Mouse (Mus musculus) embryo, embryonic 9.5 days (tissue): ENCODE results near the gene Ptpn5.

Experiments used
- DNase-seq: peaks from one replicate; pipeline ENCODE4 v3.0.0-alpha.2; 2017; ENCODE audit errors: extremely low spot score

The Ptpn5 gene

DNA sequence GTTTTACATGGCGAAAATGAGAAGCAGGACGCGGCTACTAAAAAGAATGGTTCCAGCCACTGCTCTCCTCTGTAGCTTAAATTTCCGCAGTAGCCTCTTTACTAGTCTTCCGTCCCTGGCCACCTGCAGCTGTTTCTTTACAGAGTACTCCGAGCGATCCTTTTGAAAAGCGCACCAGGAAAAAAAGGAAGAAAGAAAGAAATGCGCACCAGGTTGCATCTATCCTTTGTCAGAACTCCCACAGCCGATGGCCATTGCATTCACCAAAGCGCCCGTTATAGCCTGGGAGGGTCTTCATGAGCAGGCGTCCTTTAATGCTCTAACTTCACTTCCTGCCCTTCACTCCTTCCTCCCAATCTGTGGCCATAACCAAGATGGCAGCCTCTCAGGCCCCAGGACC, at the start of gene Ptpn5:
TSS of gene Ptpn5 (minus strand) at position 354 of the 400 bp plus-strand sequence.
- DNase-seq: peak; percentile 10

DNA sequence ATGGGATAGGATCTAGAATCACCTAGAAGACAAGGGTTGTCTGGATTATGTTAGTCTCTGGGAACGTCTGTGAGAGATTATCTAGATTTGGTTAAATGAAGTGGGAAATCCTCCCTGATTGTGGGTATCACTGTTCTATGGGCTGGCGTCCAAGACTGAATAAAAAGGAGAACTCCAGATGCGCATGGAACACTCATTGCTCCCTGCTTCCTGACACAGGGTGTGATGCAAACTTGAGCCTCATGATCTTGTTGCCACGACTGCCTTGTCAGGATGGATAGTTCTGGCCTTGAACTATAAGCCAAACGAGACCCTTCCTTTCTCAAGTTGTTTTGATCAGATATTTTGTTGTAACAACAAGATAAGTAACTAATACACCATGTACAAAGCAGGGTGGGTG, 37.3 kb upstream of the Ptpn5 start:
- no peak for DNase-seq

DNA sequence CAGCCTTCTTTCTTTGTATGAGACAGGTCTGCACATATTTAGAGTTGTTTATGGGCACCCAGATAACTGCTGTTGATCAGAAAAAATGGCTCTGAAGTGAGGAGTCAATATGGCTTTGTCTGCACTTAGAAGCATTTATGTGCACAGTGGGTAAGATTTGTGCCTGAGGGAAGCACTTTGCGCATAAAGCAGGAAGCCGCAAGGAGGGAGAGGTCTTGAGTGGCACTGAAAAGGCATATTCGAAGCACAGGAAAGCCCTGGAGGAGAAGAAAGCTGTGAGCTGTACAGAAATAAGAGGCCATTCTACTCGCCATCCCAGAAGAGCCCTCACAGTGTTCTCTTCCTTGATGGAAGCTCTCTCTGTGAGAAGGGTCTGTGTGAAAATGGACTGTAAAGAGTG, 31.5 kb upstream of the Ptpn5 start:
- no peak for DNase-seq

DNA sequence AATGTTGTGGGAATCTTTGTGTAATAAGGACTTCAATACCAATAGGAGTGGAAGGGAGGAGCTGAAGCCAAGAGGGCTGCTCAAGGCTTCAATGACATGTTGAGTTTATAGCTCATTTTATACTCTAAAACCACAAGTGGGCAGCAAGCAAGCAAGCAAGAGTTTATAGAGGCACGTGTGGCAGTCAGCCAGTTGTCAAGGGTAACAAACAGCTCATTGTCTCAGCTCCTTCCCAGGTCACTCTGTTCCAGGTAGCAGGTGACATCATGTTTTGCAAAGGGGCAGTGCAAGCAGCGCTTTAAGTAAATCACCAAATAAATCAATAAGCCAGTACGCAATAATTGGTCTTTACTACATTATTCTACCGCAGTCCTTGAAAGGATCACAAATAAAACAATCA, 29.7 kb upstream of the Ptpn5 start:
- no peak for DNase-seq

DNA sequence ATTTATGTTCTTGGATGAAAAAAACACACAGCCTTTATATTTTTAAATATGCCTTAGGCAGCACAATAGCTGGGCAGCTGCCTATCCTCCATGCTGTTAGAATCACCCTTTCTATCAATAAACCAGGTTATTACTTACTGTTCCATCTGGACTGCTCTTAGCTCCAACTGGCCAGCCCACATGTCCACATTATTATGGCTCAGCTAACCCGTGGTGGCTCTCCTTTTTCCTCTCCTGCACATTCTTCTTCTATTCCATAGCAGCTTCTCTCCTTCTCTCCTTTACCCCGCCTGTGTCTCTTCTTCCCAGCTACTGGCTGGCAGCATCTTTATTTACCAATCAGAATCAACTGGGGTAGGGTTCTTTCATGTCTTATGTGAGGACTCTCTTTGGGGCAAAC, 25.0 kb upstream of the Ptpn5 start:
- no peak for DNase-seq

DNA sequence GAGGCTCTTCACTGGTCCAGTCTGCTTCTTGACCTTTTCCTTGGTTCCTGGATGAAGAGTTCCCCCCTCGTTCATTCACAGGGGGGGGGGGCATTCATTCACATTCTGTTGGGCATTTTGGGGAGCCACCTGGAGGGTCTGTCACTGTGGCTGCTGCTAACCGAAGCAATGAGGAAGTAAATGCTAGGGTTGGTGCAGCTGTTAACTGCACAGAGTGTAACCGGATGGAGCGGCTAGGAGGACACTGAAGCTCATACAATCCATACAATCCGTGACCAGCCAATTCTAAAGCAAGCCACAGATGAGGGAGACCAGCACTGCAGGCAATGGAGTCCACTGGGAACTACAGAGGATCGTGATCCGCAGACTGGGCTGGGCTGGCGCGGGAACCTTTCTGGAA, 24.3 kb upstream of the Ptpn5 start:
- no peak for DNase-seq

DNA sequence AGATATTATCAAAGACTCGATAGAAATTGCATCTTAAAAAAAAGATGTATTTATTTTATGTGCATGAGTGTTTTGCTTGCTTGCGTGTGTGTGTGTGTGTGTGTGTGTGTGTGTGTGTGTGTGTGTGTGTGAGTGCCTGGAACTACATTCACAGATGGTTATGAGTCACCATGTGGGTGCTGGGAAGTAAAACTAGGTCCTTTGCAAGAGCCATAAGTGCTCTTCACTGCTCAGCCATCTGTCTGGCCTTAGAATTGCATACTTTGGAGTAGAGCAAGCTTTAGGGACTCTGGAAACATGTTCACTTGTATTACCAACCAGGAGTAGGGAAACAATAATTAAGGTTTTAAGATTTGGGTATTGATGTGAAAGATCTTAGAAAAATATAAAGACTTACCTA, 22.4 kb upstream of the Ptpn5 start:
- no peak for DNase-seq

DNA sequence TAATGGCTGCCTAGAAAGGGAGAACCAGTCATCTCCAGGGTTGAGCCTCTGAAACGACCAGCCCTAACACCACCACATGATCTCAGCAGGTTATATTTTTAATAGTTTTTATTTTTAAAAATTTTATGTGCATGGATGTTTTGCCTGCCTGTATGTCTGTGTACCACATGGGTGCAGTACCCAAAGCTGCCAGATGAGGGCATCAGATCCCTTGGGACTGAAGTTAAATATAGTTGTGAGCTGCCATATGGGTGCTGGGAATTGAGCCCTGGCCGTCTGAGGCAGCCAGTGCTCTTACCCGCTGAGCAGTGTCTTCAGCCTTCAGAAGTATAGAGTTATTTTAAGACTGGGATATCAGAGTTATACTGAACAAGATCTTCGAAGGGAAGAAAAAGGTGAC, 21.9 kb upstream of the Ptpn5 start:
- DNase-seq: no peak

DNA sequence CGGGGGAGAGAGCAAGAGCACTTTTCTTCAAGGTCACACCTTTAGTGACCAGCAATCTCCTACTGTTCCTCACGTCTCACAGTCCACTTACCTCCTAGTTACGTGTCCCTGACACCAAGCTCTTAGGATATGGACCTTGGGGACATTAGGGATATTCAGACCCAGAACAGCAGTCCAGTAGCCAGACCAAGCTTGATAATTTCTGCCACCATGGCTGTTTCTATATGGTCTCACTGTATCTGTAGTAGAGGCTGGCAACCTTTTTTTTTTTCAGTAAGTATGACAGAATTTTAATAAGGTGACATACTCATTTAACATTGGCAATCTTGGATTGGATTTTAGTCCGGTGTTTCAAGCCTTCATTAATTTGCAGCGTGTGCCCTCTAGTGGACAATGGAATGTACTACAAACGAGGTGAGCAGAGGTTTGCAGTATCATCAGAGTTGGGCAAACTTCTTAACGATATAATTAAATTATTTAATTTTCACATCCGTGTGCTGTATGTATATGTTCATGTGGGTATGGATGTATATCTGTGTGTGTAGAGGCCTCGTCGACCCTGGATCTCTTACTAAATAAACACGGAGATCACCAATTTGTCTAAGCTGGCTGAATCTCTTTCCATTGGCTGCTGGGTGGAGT, 17.1 kb upstream of the Ptpn5 start:
- DNase-seq: peak; percentile 45

DNA sequence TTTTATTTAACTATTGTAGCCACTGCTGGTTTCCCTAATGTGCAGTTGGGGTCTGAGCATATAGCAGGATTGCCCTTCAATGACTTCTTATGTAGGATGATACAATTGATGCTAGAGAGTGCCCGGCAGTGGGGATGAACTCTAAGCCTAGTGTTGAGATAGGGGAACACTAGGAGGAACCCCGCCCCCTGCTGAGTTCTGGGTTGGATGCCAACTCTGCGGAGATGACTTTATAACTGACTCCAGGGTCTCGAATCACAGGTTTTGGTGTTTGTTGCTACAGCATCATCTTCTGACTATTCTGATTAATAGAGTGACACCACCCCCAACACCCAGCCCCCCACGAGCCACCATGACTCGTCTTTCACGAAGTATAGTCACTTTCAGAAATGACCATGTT, 14.8 kb upstream of the Ptpn5 start:
- no peak for DNase-seq

DNA sequence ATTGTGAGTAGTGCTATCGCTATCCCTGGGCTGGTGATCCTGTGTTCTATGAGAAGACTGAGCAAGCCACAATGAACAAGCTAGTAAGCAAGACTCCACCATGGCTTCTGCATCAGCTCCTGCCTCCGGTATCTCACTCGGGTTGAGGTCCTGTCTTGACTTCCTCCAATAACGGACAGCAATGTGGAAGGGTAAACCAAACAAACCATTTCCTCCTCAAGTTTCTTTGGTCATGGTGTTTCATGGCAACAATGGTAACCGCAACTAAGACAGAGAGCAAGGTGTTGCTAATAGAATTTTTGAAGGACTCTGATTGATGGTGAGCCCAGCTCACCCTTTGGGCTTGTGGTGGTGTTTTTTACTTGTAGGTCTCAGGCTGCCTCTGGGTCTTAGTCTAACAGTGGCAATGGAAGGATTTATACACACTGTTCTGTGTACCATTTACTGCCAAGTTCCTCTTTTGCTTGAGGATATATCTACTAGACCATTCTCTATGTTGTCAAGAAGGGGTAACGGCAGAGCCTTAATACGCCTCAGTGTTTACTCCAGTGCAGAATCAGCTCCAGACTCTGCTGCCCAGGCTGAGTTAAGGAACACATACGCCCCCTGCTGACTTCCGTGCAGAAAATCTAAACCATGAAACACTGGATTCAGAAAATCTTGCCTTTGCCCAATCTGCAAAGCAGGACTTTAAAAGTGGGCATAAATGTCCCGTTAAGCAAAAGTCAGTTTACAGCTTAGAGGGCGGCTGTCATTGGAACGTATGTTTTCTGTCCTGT, 12.7 kb upstream of the Ptpn5 start:
- peak; percentile 21 for DNase-seq

DNA sequence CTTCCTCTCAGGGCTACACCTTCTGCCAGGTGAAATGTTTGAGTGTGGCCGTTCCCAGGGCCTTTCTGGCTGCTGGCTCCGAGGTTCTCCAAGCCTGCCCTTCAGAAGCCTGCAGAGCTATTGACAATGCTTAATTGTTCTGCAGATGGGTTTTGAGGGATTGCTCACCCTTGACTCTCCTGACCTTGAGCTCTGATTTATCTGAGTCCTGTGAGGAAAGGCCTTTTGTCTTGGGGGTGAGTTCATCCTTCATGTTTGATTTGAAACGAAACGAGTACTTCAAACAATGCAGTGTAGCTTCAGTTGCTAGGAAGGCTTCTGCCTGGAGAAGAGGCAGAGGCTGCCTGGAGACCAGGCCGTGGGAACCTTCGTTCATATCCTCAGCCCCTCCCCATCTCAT, 10.8 kb upstream of the Ptpn5 start:
- no peak for DNase-seq

DNA sequence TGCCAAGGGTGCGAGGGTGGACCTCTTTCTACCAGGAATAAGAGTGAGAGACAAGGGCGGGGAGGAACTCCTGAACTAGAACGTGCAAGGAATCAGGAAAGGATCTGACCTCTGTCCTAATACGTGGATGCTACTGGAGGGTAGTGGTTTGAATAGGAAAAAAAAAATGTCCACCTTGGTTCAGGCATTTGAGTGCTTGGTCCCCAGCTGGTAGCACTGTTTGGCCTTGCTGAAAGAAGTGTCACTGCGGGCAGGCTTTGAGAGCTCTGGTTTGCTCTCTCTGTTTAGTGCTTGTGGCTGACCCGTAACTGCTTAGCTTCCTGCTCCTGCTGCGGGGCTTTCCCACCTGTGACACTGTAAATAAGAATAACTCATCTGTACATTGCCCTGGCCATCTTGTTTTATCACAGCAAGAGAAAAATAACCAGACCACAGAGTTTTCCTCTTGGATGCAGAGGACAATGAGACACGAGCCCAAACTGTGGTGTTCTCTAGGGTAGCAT, 6.4 kb upstream of the Ptpn5 start:
- no peak for DNase-seq

DNA sequence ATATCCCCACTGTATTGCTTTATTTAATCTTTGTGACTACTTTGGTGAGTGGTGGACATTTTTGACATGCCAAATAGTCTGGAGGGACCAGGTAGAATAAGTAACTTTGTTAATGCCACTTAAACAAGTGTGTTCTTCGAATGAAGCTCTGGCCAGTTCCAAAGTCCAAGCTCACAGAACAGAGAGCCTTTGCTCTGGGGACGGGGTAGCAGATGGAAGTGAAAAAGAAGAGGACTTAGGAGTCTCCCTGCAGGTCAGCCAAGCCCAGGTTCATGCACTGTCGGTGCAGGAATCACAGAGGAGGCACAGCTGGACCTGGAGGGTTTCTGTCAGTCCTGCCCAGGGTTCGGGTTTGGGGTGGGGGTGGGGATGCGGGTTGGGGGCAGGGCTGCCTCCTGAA, 1.1 kb upstream of the Ptpn5 start:
- DNase-seq: no peak

DNA sequence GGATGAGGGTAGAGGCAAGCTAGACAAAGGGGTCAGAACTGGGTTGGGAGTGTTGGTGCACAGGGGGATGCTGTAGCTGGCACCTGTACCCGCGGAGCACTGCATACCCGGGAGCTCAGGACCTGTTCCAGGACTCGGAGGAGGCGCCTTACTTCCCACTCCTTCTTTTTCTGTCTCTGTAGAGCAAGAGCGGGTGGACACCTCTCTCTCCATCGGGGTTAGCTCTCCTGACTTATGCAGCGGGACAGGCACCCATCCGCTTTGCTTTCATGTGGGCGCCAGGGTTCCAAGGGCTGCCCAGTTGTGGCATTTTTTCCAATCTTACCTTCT, 588 bp downstream of the Ptpn5 start:
- no peak for DNase-seq

DNA sequence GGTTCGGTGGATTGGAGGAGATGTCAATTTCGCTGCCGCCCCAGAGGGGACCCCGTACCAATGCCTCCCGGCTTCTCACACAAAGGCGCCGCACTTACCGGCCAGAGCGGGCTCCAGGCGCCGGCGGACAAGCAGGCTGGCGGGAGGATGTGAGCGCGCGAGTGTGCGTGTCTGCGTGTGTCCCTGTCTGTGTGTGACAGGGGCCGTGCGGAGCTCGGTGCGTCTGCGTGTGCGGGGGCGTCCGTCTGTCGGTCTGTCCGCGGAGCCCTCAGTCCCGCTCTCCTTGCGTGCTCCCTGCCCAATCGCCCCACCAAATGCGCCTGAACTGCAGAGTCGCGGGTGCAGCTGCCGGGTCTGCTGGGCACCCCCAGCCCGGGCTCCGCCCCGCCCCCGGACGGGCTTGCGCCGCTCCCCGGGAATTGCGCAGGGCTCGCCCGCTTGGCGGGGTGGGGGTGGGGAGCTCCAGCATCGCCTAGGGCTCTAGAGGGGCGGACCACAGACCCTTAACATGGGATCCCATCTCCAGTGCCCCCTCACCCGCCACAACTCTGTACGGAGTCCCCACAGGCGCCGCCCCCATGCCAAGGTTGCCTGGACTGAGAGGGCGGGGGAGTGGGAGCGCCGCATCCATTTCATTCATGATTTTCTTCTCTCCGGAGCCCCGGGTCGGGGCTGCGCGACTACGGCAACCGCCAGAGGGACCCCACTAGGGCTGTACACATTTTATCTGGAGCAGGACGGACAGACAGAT, 1.1 kb downstream of the Ptpn5 start:
- peak; percentile 51 for DNase-seq

DNA sequence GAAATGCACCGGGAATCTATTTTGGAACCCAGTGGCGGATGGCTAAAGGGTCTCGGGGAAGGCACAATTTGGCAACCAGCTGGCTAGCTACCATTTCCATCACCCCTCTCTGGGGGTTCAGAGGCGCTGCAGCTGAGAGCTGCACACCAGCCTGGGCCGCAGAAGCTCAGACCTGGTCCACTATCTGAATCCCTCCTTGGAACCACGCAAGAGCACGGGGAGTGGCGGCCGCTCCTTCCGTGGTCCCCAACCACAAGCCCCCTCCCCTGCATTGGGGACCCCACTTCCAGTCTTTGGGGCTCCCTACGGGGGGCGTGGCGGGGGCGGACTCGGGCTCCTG, 1.7 kb downstream of the Ptpn5 start:
- no peak for DNase-seq

DNA sequence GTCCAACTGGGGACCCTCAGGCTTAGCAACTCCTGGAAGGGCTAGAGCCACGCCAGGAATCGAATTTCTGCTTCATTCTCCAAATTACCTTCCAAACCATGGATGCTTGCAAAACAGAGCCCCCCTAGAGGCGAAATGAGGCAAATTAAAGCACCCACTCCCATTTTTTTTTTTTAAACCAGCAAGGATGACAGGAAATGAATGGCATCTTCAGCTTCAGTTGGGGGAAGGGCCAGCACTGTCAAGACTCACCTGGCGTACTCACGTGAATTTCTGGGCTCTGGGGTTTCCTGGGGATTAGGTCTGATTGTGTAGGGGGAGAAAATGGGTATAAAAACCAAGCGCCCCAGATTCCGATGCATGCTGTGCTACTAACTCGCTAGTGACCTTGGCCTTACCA, 2.2 kb downstream of the Ptpn5 start:
- no peak for DNase-seq

DNA sequence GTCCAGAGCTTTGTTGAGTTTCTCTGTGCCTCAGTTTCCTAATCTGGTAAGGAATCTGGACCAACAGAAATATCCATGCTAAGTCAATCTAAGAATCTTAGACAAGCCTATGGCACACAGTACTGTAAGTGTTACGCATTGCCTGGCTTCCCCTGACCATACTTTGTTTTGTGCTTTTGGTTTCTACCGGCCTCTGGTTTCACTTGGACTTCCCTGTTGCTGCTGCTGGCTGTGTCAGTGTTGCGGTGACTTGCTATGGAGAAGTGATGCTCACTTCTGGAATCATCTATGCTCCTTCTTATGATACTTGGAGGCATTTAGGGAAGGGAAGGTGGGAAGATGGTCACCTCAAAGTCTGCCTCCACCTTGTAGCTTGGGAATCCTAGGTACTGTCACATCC, 11.5 kb downstream of the Ptpn5 start:
- no peak for DNase-seq

DNA sequence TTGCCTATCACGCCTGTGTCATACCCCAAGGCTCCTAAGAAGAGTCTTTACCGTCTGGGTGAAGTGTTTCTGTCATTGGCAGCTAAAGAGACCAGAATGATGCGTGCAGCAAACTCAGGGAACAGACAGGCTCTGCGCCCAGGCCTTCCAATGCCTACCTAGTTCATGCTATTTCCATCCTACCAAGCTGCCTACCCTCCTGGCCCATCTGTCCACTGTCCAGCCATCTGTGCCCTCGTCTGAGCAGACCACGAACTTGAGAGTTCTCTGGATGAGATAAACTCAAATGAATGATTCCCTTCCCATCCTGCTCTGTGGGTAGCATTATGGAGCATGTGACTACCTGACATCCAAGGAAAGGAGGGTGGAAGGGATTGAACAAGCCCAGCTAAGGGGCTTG, 16.8 kb downstream of the Ptpn5 start:
- DNase-seq: no peak

DNA sequence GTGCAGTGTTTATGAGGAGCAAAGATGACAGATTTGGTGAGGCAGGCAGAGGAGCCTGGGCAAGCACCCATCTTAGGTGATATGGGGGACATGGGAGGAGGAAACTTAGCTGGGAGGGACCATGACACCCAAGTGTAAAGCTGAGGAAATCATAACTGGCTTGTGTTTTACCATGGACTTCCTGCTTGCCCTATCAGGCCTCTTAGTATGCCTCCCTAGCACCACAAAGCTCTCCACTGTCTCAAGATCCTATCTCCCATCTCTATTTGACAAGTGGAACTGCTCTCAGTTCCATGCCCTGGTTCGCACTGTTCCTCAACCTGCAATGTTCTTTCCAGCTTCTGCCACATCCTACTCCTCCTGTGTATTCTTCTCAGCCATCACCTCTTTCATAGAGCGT, 18.0 kb downstream of the Ptpn5 start:
- DNase-seq: no peak

DNA sequence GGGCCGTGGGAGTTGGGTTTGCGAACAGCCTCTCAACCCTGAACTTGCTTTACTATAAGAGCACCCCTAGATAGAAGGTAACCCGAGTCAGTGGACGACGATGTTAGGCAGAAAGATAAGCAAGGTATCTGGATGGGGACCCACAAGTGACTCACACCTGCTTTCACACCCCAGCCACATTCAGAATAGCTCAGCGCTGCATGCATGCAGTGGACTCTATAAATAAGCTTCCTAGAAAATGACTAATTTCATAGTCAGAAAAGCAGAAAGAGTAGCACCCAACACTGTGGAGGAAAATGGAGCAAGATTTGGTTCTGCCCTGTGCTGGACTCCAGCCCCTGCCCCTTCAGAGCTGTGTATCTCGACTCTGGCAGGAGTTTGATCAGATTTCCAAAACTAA, 20.1 kb downstream of the Ptpn5 start:
- DNase-seq: no peak

DNA sequence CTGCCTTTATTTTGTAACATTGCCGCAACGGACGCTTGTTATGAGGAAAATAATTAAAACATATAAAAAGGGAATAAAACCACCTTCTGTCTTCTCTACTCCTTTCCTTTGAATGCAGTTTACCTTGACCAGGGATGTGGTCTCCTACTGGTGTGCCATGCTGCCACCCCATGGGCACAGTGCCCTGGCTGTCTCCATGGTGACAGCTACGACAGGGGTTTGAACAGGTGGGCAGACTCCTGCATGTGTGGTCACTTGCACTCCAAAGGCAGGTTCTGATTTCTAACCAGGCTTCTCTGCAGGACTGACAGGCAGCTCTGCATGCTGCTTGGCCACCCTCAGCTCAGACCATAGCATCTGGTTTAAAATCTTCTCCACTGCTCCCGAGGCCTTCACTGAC, 21.4 kb downstream of the Ptpn5 start:
- no peak for DNase-seq
